Mouse (Mus musculus) colon, adult 2 months (tissue): ENCODE measurements around the gene Trdmt1. TPM values are rescaled to one million over a fixed set of nuclear protein-coding genes. Genes with fewer than 3 reads are reported as not detected.

Experiments used
- polyA plus RNA-seq: library from polyadenylated mRNA; depleted of rRNA; stranded (reverse); fragments of >200 nt; gene quantifications from 2 replicates; pipeline ENCODE4 v1.2.3, GENCODE M21; 2012; rRNA removed

Trdmt1 gene
- 0.81 and 1.0 TPM in 2 replicates for polyA plus RNA-seq

GRCm38 (mm10) chr2:13544193-13544824, at the start of gene Trdmt1:
Trdmt1 (minus strand) TSS chr2:13544668.

GRCm38 (mm10) chr2:13573408-13574065, 29.1 kb upstream of the Trdmt1 start, which contains the start of gene Vim:
Vim (plus strand) TSS chr2:13573927.

GRCm38 (mm10) chr2:13491734-13492133, 52.7 kb downstream of the Trdmt1 start, which contains the start of gene Cubn:
Cubn (minus strand) TSS chr2:13491813.

Other genes starting within 250 kb of the Trdmt1 start
- gene Cubn, start 52.9 kb downstream of the Trdmt1 start, polyA plus RNA-seq = 0.16 and 0.51 TPM in 2 replicates
- gene Vim, start 29.3 kb upstream of the Trdmt1 start, polyA plus RNA-seq = 775 and 902 TPM in 2 replicates
- 0.41 and 0.50 TPM in 2 replicates for gene St8sia6, start 249.4 kb upstream of the Trdmt1 start, polyA plus RNA-seq